Mouse (Mus musculus): Measurements from ENCODE around the gene Art3. TPM values are rescaled to one million over a fixed set of nuclear protein-coding genes. Genes with fewer than 3 reads are reported as not detected.

Gene Art3
- polyA plus RNA-seq, 1 experiment from 2014 or later = 4.5 TPM

DNA sequence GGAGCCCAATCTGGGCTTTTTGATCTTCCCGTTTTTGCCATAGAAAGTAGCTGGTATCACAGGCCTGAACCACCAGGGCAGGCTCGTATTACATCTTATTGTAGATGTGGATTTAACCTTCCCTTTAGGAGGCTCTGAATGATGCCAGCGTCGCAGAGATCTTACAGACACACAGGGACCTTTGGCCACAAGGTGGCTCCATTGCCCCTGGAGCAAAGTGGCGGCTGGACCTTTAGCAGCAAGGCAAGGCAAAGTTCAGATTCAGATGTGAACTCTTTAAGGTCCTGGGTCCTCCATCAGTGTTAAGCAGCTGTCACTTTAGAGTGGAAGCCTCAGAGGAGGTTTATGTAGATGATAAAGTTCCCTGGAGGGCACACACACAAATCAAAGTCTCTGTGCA lies 129.7 kb downstream of the Art3 start:
- WGBS = 14% methylated on average over 5 of the region's 5 CpGs
- Histone ChIP-seq H3K36me3 (peaks cover 29% of the 10 kb centered on the region), H3K4me2 (no peak overlapping the region), H3K9ac (replicated peaks) (no peak overlapping the region), H3K27ac (no peak overlapping the region), H3K4me3 (replicated peaks) (no peak overlapping the region), H3K4me1 (replicated peaks) (no peaks in the 10 kb centered on the region), H3K27me3 (no peaks in the 10 kb centered on the region), H3K9me3 (no peaks in the 10 kb centered on the region)
- ATAC-seq (ENCODE audit: insufficient number of reproducible peaks, insufficient read depth, low FRiP score, low TSS enrichment, low read depth) = no peak

Small RNA genes within 50 kb of the gene (microRNA-seq; reads per million reads assigned to microRNA genes)
- gene Mir6415 = not detected

Other genes with a start within 250 kb of the Art3 start
- 209 and 226 TPM in 2 replicates for gene G3bp2, start 248.1 kb upstream of the Art3 start, polyA plus RNA-seq (2016; fragmentation: Nextera tagmentation; extraction: Ambion mirVana)
- gene Uso1, start 193.9 kb upstream of the Art3 start, polyA plus RNA-seq (2016; fragmentation: Nextera tagmentation; extraction: Ambion mirVana) = 47.9 and 50.1 TPM in 2 replicates
- gene U90926, start 116.4 kb upstream of the Art3 start, polyA plus RNA-seq (2016; fragmentation: Nextera tagmentation; extraction: Ambion mirVana) = not detected in 2 replicates
- gene Ppef2, start 75.5 kb upstream of the Art3 start, polyA plus RNA-seq (2016; fragmentation: Nextera tagmentation; extraction: Ambion mirVana) = not detected in 2 replicates
- 4.8 and 6.0 TPM in 2 replicates for gene Naaa, start 53.7 kb upstream of the Art3 start, polyA plus RNA-seq (2016; fragmentation: Nextera tagmentation; extraction: Ambion mirVana)
- gene Sdad1, start 21.3 kb upstream of the Art3 start, polyA plus RNA-seq (2016; fragmentation: Nextera tagmentation; extraction: Ambion mirVana) = 45.6 and 46.5 TPM in 2 replicates
- not detected in 2 replicates for gene Cxcl9, start 3.7 kb upstream of the Art3 start, polyA plus RNA-seq (2016; fragmentation: Nextera tagmentation; extraction: Ambion mirVana)
- gene Cxcl10, start 17.1 kb downstream of the Art3 start, polyA plus RNA-seq (2016; fragmentation: Nextera tagmentation; extraction: Ambion mirVana) = 0.29 and 0.32 TPM in 2 replicates
- gene Nup54, start 103.4 kb downstream of the Art3 start, polyA plus RNA-seq (2016; fragmentation: Nextera tagmentation; extraction: Ambion mirVana) = 66.8 and 68.1 TPM in 2 replicates
- gene Scarb2, start 175.0 kb downstream of the Art3 start, polyA plus RNA-seq (2016; fragmentation: Nextera tagmentation; extraction: Ambion mirVana) = 9.0 and 9.4 TPM in 2 replicates
- 0.20 TPM in 1 of 2 replicates, not detected in the other for gene Fam47e, start 223.2 kb downstream of the Art3 start, polyA plus RNA-seq (2016; fragmentation: Nextera tagmentation; extraction: Ambion mirVana)

All from limb, embryonic 12.5 days (tissue).